Mouse (Mus musculus) limb, embryonic 11.5 days (tissue): ENCODE measurements around the gene Plekhh3. TPM values are rescaled to one million over a fixed set of nuclear protein-coding genes. Genes with fewer than 3 reads are reported as not detected.
A peak's percentile ranks its signal among the peaks of the same experiment; 100 is the strongest.

Source experiments
- ATAC-seq: fragments of 200-750 bp; cut with Nextera tagmentation; 2 replicates; pipeline ENCODE4 v1.8.0; 2017; ENCODE audit warnings: low read depth; ENCODE audit not compliant: insufficient number of reproducible peaks, low FRiP score, low TSS enrichment
- DNase-seq: peaks from one replicate; pipeline ENCODE4 v3.0.0-alpha.2; 2015; ENCODE audit warnings: low spot score
- H3K27ac ChIP-seq: fragments of 300-500 bp; sonication (generic); replicated peaks from 2 replicates; pipeline ENCODE4 v1.5.1; 2014; ENCODE audit warnings: low read depth, mild to moderate bottlenecking, low read length
- H3K27me3 ChIP-seq: fragments of 300-500 bp; sonication (generic); 2 replicates; pipeline ENCODE4 v1.6.1; 2014; ENCODE audit warnings: mild to moderate bottlenecking, low read length, mixed read lengths; ENCODE audit not compliant: control insufficient read depth, insufficient read depth
- H3K36me3 ChIP-seq: fragments of 300-500 bp; sonication (generic); 2 replicates; pipeline ENCODE4 v1.6.1; 2014; ENCODE audit warnings: mild to moderate bottlenecking, low read length, moderate library complexity, mixed read lengths; ENCODE audit not compliant: control insufficient read depth, insufficient read depth
- H3K4me1 ChIP-seq: fragments of 300-500 bp; sonication (generic); 2 replicates; pipeline ENCODE4 v1.6.1; 2014; ENCODE audit warnings: low read length, mixed read lengths; ENCODE audit not compliant: control insufficient read depth, insufficient read depth
- H3K4me2 ChIP-seq: fragments of 300-500 bp; sonication (generic); 2 replicates; pipeline ENCODE4 v1.6.1; 2014; ENCODE audit warnings: low read depth, mild to moderate bottlenecking, moderate library complexity; ENCODE audit not compliant: severe bottlenecking
- H3K4me3 ChIP-seq: fragments of 300-500 bp; sonication (generic); 2 replicates; pipeline ENCODE4 v1.5.1; 2014; ENCODE audit warnings: low read depth, low read length
- H3K9ac ChIP-seq: fragments of 300-500 bp; sonication (generic); 2 replicates; pipeline ENCODE4 v1.6.1; 2014; ENCODE audit warnings: mild to moderate bottlenecking, low read length
- H3K9me3 ChIP-seq: fragments of 300-500 bp; sonication (generic); 2 replicates; pipeline ENCODE4 v1.6.1; 2016; ENCODE audit warnings: low read length; ENCODE audit not compliant: control insufficient read depth
- WGBS: fragments of 180-500 bp; shearing (Covaris S2); extraction: QIAGEN DNeasy Blood & Tissue Kit; methylation state at CpG from one replicate; pipeline ENCODE4 v1.1.7; 2014; 5-methylcytosine and 5-hydroxymethylcytosine counted together
- microRNA-seq: library from miRNA; unstranded; fragments of <30 nt; microRNA quantifications from one replicate; pipeline ENCODE4, GENCODE M21; 2016
- polyA plus RNA-seq: library from polyadenylated mRNA; unstranded; fragments of >200 nt; fragmentation: Nextera tagmentation; extraction: Ambion mirVana; gene quantifications from 2 replicates; pipeline ENCODE4 v1.2.1, GENCODE M21; 2014

Plekhh3 gene
- polyA plus RNA-seq, 1 experiment from 2014 or later = 4.1 TPM

DNA sequence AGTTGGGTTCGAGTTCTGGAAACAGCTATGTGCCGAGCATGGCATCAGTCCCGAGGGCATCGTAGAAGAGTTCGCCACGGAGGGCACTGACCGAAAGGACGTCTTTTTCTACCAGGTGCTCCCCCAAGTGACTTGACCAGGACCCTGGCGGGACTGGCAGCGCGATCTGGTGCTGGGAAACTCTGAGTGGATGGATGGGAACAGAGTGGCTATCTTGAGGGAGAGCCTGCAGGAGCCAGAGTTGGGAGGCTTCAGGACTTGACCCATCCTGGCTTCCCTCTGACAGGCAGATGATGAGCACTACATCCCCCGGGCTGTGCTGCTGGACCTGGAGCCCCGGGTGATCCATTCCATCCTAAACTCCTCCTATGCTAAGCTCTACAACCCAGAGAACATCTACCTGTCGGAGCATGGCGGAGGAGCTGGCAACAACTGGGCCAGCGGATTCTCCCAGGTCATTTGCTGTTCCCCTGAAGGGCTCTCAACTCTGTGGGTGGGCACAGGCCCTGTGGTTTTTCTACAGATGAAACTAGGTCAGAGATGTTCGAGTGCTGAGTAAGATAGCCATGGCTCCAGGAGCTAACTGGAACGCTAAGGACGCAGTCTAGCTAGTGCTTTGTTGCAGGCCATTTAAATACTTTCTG is 50.5 kb downstream of the Plekhh3 start:
- peaks cover 4% of the 10 kb centered on the region for H3K36me3 ChIP-seq
- ATAC-seq = no peak

DNA sequence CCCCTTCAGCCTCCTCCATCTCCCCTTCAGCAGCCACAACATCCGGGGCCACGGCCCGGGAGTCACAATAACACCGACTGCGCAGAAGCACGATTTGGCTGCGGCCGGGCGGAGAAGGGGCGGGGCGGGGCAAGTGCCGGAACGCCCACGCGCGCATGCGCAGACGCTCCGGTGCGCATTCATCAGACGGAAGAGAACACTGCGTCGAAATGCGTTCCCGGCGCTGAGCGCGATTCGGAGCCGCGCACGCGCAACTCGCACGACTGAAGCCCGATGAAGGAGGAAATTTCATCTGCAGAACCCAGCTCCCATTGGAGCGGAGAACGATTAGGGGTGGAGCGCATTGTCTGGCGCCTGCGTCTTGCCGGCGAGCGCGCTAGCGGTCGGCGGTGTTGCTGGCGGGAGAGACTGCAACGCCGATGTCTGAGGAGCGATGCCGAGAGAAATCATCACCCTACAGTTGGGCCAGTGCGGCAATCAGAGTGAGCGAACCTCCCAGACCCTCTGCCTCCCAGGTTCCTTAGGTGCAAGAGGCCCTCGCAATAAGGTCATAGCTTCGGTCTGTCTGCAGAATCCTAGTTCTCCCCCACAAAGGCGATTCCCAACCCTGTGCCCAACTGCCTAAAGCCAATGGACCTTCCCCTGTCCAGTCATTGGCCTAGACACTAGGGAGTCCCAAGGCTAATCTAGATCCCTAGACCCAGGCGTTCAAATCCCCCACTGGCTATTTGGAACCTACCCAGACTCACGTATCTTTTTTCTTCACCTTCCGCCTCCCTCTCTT is 51.2 kb downstream of the Plekhh3 start, which contains the start of the genes Retreg3 and Tubg1:
Gene Retreg3 (minus strand): TSS at position 133 of the 784 bp plus-strand sequence.
Gene Tubg1 (plus strand): TSS at position 178 of the 784 bp plus-strand sequence.
- Histone ChIP-seq H3K4me1 (peaks cover 12% of the 10 kb centered on the region), H3K9ac (peak within 1 kb of the TSS; percentile 92), H3K4me2 (peak within 1 kb of the TSS; percentile 93), H3K27ac (peak within 1 kb of the TSS; percentile 86), H3K9me3 (no peaks in the 10 kb centered on the region), H3K27me3 (no peaks in the 10 kb centered on the region), H3K4me3 (peak within 1 kb of the TSS; percentile 97), H3K36me3 (no peaks in the 10 kb centered on the region; the same call in 1 of the 2 replicates)
- DNase-seq (peak; percentile 99), ATAC-seq (peak; percentile 91)
- under 1% methylated on average over 61 of the region's 61 CpGs for WGBS

More for the DNA sequence above, 50.5 kb downstream of the Plekhh3 start:
- H3K27ac ChIP-seq = peak overlapping the region; percentile 86
- no peaks in the 10 kb centered on the region for H3K27me3 ChIP-seq
- peak overlapping the region; percentile 91 for H3K9ac ChIP-seq
- peak overlapping the region; percentile 97 for H3K4me3 ChIP-seq
- no peaks in the 10 kb centered on the region for H3K9me3 ChIP-seq
- peak overlapping the region; percentile 93 for H3K4me2 ChIP-seq
- 28% methylated on average over 19 of the region's 19 CpGs for WGBS
- peaks cover 12% of the 10 kb centered on the region for H3K4me1 ChIP-seq
- no peak for DNase-seq

DNA sequence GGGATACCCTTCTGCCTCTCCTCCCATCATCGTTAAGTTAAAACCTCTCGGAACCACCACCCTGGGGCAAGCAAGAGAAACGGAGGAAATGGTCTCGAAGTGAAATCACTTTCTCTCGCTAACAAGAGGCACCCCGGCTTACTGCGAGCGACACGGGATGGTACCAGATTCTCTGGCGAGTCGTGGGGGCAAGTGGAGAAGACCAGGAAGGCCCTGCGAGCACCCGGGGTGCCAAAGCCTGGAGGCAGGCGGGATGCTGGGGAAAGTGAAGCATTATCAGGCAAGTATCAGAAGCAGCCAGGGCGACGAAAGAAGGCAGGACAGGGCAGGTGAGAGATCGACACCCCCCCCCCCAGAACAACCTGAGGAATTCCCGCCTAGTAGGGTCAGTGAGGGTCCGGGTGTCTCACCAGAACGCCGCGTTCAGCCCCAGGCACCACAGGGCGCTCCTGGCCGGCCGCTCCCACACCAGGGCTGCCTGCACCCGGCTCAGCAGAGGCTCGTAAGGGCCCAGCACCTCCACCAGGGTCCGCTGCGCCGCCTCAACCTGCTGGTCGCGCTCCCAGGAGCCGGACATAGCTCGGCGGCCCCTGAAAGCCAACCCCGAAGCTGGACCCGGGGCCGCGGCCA is 51.9 kb downstream of the Plekhh3 start:
- WGBS = under 1% methylated on average over 39 of the region's 39 CpGs
- H3K4me2 ChIP-seq = peak overlapping the region; percentile 92
- H3K27ac ChIP-seq = peak overlapping the region; percentile 45; the same call in 1 of the 2 replicates
- H3K27me3 ChIP-seq = no peaks in the 10 kb centered on the region
- H3K36me3 ChIP-seq = no peaks in the 10 kb centered on the region
- peak overlapping the region; percentile 97 for H3K4me3 ChIP-seq
- peaks cover 12% of the 10 kb centered on the region for H3K4me1 ChIP-seq
- H3K9me3 ChIP-seq = no peaks in the 10 kb centered on the region
- DNase-seq (no peak), ATAC-seq (peak; percentile 72; the same call in 1 of the 2 replicates)
- H3K9ac ChIP-seq = peak overlapping the region; percentile 92

DNA sequence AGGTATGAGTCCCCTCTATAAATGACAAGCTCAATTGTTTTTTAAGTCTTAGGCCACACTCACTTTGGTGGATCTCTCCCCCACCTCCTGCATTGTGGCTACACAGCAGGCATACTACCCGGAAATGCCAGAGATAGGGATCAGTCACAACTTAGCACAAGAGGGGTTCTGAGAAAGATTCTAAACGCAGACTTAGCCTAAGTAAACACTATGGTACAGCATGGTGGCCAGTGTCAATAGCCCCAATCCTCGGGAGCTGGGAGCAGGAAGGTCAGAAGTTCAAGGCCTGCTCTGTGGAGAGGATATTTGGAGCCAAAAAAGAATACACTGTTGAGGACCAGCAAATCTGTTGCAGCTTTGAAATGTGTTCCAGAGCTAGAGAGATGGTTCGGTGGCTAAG is 53.0 kb downstream of the Plekhh3 start:
- H3K4me3 ChIP-seq = peak overlapping the region; percentile 97
- H3K9ac ChIP-seq = no peak overlapping the region
- ATAC-seq (no peak), DNase-seq (no peak)
- WGBS = 57% methylated on average over 4 of the region's 4 CpGs
- H3K27ac ChIP-seq = no peak overlapping the region
- peaks cover 12% of the 10 kb centered on the region for H3K4me1 ChIP-seq
- H3K27me3 ChIP-seq = no peaks in the 10 kb centered on the region
- peak overlapping the region; percentile 92 for H3K4me2 ChIP-seq
- peaks cover 1% of the 10 kb centered on the region; the same call in 1 of the 2 replicates for H3K36me3 ChIP-seq
- no peaks in the 10 kb centered on the region for H3K9me3 ChIP-seq

DNA sequence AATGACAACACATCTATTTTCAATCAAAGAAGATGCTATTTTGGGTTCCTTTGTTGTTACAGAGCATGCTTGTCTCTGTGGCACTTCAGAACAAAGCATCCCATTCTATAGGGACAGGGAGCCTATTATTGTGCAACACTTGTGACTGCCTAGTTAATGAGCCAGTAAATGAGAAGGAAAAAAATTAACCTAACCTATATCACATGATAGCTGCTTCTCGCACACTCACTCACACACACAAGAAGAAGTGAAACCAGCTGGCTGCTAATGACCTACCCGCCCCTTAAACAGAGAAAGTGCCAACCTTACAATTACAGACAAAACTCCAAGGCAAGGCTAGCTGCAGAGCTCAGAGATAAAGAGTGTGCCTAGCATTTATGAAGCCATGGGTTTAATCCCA is 55.6 kb downstream of the Plekhh3 start:
- H3K9ac ChIP-seq = no peak overlapping the region
- no peak overlapping the region for H3K4me3 ChIP-seq
- peaks cover 2% of the 10 kb centered on the region; the same call in 1 of the 2 replicates for H3K36me3 ChIP-seq
- no peak overlapping the region for H3K4me2 ChIP-seq
- WGBS = 72% methylated on average over 2 of the region's 2 CpGs
- no peak overlapping the region for H3K27ac ChIP-seq
- H3K27me3 ChIP-seq = no peaks in the 10 kb centered on the region
- peaks cover 9% of the 10 kb centered on the region for H3K4me1 ChIP-seq
- no peak for DNase-seq
- no peak for ATAC-seq
- H3K9me3 ChIP-seq = no peaks in the 10 kb centered on the region

Small RNA genes within 50 kb of the gene (microRNA-seq; reads per million reads assigned to microRNA genes)
- not detected for gene Gm27626

Other genes starting within 250 kb of the Plekhh3 start
- 37.1 and 39.4 TPM in 2 replicates for gene Stat3, start 231.8 kb downstream of the Plekhh3 start, polyA plus RNA-seq
- 10.2 and 13.3 TPM in 2 replicates for gene Cavin1, start 200.5 kb downstream of the Plekhh3 start, polyA plus RNA-seq
- 27.1 and 32.0 TPM in 2 replicates for gene Atp6v0a1, start 161.9 kb downstream of the Plekhh3 start, polyA plus RNA-seq
- gene Naglu, start 101.3 kb downstream of the Plekhh3 start, polyA plus RNA-seq = 5.2 and 5.3 TPM in 2 replicates
- gene Hsd17b1, start 92.9 kb downstream of the Plekhh3 start, polyA plus RNA-seq = 0.15 TPM in 1 of 2 replicates, not detected in the other
- 40.5 and 49.4 TPM in 2 replicates for gene Coasy, start 88.8 kb downstream of the Plekhh3 start, polyA plus RNA-seq
- 40.6 and 48.9 TPM in 2 replicates for gene Mlx, start 84.1 kb downstream of the Plekhh3 start, polyA plus RNA-seq
- gene Psmc3ip, start 75.9 kb downstream of the Plekhh3 start, polyA plus RNA-seq = 71.1 and 71.6 TPM in 2 replicates
- gene Retreg3, start 51.5 kb downstream of the Plekhh3 start, polyA plus RNA-seq = 10.3 and 10.8 TPM in 2 replicates
- 113 and 119 TPM in 2 replicates for gene Tubg1, start 51.4 kb downstream of the Plekhh3 start, polyA plus RNA-seq
- gene Tubg2, start 15.4 kb downstream of the Plekhh3 start, polyA plus RNA-seq = 4.8 and 5.0 TPM in 2 replicates
- 0.04 and 0.21 TPM in 2 replicates for gene Cntnap1, start 828 bp downstream of the Plekhh3 start, polyA plus RNA-seq
- 0.13 TPM in 1 of 2 replicates, not detected in the other for gene Ccr10, start 4.1 kb upstream of the Plekhh3 start, polyA plus RNA-seq
- gene Ezh1, start 55.1 kb upstream of the Plekhh3 start, polyA plus RNA-seq = 12.7 and 13.4 TPM in 2 replicates
- gene Ramp2, start 74.7 kb upstream of the Plekhh3 start, polyA plus RNA-seq = 60.4 and 67.2 TPM in 2 replicates
- gene Vps25, start 82.4 kb upstream of the Plekhh3 start, polyA plus RNA-seq = 111 and 120 TPM in 2 replicates
- 7.0 and 8.1 TPM in 2 replicates for gene Wnk4, start 89.2 kb upstream of the Plekhh3 start, polyA plus RNA-seq
- 1.3 and 1.8 TPM in 2 replicates for gene Cntd1, start 107.7 kb upstream of the Plekhh3 start, polyA plus RNA-seq
- gene Coa3, start 107.8 kb upstream of the Plekhh3 start, polyA plus RNA-seq = 191 and 204 TPM in 2 replicates
- 135 and 139 TPM in 2 replicates for gene Becn1, start 130.9 kb upstream of the Plekhh3 start, polyA plus RNA-seq
- gene Psme3, start 144.9 kb upstream of the Plekhh3 start, polyA plus RNA-seq = 158 and 164 TPM in 2 replicates
- 1.5 and 1.9 TPM in 2 replicates for gene Aoc2, start 153.7 kb upstream of the Plekhh3 start, polyA plus RNA-seq
- not detected in 2 replicates for gene Aoc3, start 159.3 kb upstream of the Plekhh3 start, polyA plus RNA-seq
- not detected in 2 replicates for gene G6pc, start 196.2 kb upstream of the Plekhh3 start, polyA plus RNA-seq
- gene Aarsd1, start 246.3 kb upstream of the Plekhh3 start, polyA plus RNA-seq = 89.0 and 91.6 TPM in 2 replicates